Mouse (Mus musculus) midbrain, embryonic 11.5 days (tissue): ENCODE data around the gene Zfp202. TPM values are rescaled to one million over a fixed set of nuclear protein-coding genes. Genes with fewer than 3 reads are reported as not detected.

ENCODE experiments used
- ATAC-seq: fragments of 200-750 bp; cut with Nextera tagmentation; 2 replicates; pipeline ENCODE4 v1.8.0; 2017; ENCODE audit warnings: moderate TSS enrichment, moderate library complexity; ENCODE audit not compliant: low FRiP score
- DNase-seq: peaks from one replicate; pipeline ENCODE4 v3.0.0; 2015; ENCODE audit warnings: low spot score; ENCODE audit errors: missing footprints
- H3K27ac ChIP-seq: fragments of 300-500 bp; sonication (generic); 2 replicates; pipeline ENCODE4 v1.5.1; 2014; ENCODE audit warnings: low read depth, low read length
- H3K27me3 ChIP-seq: fragments of 300-500 bp; sonication (generic); 2 replicates; pipeline ENCODE4 v1.6.1; 2014; ENCODE audit warnings: mild to moderate bottlenecking, low read length, moderate library complexity, mixed read lengths; ENCODE audit not compliant: control insufficient read depth, insufficient read depth
- H3K36me3 ChIP-seq: fragments of 300-500 bp; sonication (generic); 2 replicates; pipeline ENCODE4 v1.6.1; 2014; ENCODE audit warnings: mild to moderate bottlenecking, low read length, moderate library complexity, mixed read lengths; ENCODE audit not compliant: control insufficient read depth, insufficient read depth
- H3K4me1 ChIP-seq: fragments of 300-500 bp; sonication (generic); 2 replicates; pipeline ENCODE4 v1.6.1; 2014; ENCODE audit warnings: low read length; ENCODE audit not compliant: control insufficient read depth, insufficient read depth
- H3K4me2 ChIP-seq: fragments of 300-500 bp; sonication (generic); 2 replicates; pipeline ENCODE4 v1.6.1; 2014; ENCODE audit warnings: mild to moderate bottlenecking, moderate library complexity
- H3K4me3 ChIP-seq: fragments of 300-500 bp; sonication (generic); 2 replicates; pipeline ENCODE4 v1.5.1; 2014; ENCODE audit warnings: low read depth, low read length
- H3K9ac ChIP-seq: fragments of 300-500 bp; sonication (generic); 2 replicates; pipeline ENCODE4 v1.6.1; 2014; ENCODE audit warnings: low read length
- H3K9me3 ChIP-seq: fragments of 300-500 bp; sonication (generic); 2 replicates; pipeline ENCODE4 v1.6.1; 2016; ENCODE audit warnings: low read length; ENCODE audit not compliant: control insufficient read depth
- WGBS: fragments of 180-500 bp; shearing (Covaris S2); extraction: QIAGEN DNeasy Blood & Tissue Kit; methylation state at CpG from one replicate; pipeline ENCODE4 v1.1.7; 2014; 5-methylcytosine and 5-hydroxymethylcytosine counted together
- polyA plus RNA-seq: library from polyadenylated mRNA; unstranded; fragments of >200 nt; fragmentation: Nextera tagmentation; extraction: Ambion mirVana; gene quantifications from 2 replicates; pipeline ENCODE4 v1.2.1, GENCODE M21; 2014

Zfp202 gene
- polyA plus RNA-seq, 1 experiment from 2014 or later: 7.3 TPM

DNA sequence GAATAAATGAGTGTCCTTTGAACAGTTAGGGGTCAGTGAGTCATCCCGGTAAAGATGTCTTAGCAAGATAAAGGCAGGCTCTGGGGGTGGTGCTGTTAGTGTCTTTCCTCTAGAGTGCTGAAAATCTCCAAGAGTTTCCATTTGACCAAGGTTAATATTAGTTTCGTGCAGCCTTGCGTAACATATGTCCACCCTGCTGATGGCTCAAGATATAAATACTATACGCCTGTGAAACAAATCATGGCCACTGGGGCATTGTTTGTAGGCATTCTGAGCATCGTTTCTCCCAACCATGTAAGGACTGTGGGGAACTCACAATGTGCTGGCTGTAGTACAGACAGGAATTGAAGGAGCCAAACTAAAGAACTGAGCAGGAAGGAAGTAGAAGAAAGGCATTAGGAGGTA is 14.4 kb downstream of the Zfp202 start:
- no peak overlapping the region for H3K27ac ChIP-seq
- H3K4me3 ChIP-seq: no peak overlapping the region
- H3K9me3 ChIP-seq: no peaks in the 10 kb centered on the region
- no peak overlapping the region for H3K4me2 ChIP-seq
- peaks cover 17% of the 10 kb centered on the region for H3K36me3 ChIP-seq
- DNase-seq: no peak
- 82% methylated on average over 5 of the region's 5 CpGs for WGBS
- no peak overlapping the region for H3K9ac ChIP-seq
- no peaks in the 10 kb centered on the region for H3K27me3 ChIP-seq
- H3K4me1 ChIP-seq: no peaks in the 10 kb centered on the region
- ATAC-seq: no peak

DNA sequence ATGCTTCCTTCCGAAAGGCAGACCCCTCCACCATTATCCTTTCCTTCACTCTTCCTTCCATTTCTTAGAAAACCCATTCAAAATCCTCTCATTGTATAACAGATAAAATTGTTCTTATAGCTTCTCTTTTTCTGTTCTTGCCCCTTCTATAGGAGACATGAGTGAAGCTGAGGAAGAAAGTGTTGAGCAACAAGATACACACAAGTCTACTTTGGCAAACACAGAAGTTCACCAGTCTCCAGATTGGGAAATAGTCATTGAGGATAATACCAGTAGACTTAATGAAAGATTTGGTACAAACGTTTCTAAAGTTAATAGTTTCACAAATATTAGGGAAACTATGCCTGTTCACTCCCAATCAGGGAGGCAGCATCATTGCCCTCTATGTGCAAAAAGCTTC is 18.6 kb downstream of the Zfp202 start:
- no peak overlapping the region for H3K9ac ChIP-seq
- H3K4me3 ChIP-seq: no peak overlapping the region
- ATAC-seq (no peak), DNase-seq (peak; percentile 31)
- 95% methylated on average over 2 of the region's 2 CpGs for WGBS
- H3K4me2 ChIP-seq: no peak overlapping the region
- peaks cover 21% of the 10 kb centered on the region for H3K36me3 ChIP-seq
- no peaks in the 10 kb centered on the region for H3K4me1 ChIP-seq
- no peaks in the 10 kb centered on the region for H3K27me3 ChIP-seq
- H3K27ac ChIP-seq: no peak overlapping the region
- no peaks in the 10 kb centered on the region for H3K9me3 ChIP-seq

DNA sequence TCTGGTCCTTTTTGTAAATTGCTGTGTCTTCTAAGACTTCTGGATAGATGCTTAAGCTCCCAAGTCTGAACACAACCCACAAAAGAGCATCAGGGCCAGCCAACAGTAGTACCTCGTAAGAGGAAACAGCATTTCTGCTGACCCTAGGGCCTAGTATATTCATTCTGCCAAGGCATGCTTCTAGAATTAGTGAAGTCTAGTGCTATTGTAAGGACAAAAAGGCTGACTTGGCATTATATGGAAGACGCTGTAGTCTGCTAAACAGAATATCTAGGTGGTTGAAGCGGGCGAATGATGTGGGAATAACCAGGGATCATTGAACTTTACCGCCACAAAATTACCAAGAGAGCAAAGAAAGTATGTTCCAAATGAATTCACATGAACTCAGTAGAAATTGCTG is 21.9 kb downstream of the Zfp202 start:
- 97% methylated on average over 5 of the region's 5 CpGs for WGBS
- H3K36me3 ChIP-seq: peaks cover 10% of the 10 kb centered on the region; the same call in 1 of the 2 replicates
- H3K4me2 ChIP-seq: no peak overlapping the region
- H3K9me3 ChIP-seq: no peaks in the 10 kb centered on the region
- no peak overlapping the region for H3K4me3 ChIP-seq
- ATAC-seq: no peak
- DNase-seq: peak; percentile 17
- no peak overlapping the region for H3K9ac ChIP-seq
- H3K27me3 ChIP-seq: no peaks in the 10 kb centered on the region
- H3K4me1 ChIP-seq: no peaks in the 10 kb centered on the region
- H3K27ac ChIP-seq: no peak overlapping the region

DNA sequence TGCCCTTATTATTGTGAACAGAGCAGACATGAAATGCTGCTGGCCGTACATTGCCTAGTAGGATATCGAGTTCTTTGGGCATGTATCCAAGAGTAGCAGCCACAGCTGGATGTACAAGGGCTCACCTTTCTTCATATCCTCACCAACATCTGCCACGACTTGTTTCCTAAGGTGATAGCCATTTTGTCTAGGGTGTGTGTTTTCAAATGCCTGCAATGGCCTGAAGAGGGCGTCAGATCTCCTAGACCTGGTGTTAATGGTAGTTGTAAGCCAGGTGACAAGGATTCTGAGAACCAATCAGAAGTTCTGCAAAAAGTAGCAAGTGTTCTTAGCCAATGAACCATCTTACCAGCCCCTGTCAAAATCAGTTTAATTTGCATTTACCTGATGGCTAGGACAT is 24.5 kb downstream of the Zfp202 start:
- 76% methylated on average over 4 of the region's 4 CpGs for WGBS
- ATAC-seq (no peak), DNase-seq (no peak)
- H3K36me3 ChIP-seq: peaks cover 3% of the 10 kb centered on the region; the same call in 1 of the 2 replicates
- H3K4me2 ChIP-seq: no peak overlapping the region
- H3K4me3 ChIP-seq: no peak overlapping the region
- no peaks in the 10 kb centered on the region for H3K9me3 ChIP-seq
- H3K27ac ChIP-seq: no peak overlapping the region
- H3K9ac ChIP-seq: no peak overlapping the region
- H3K4me1 ChIP-seq: no peaks in the 10 kb centered on the region
- no peaks in the 10 kb centered on the region for H3K27me3 ChIP-seq

DNA sequence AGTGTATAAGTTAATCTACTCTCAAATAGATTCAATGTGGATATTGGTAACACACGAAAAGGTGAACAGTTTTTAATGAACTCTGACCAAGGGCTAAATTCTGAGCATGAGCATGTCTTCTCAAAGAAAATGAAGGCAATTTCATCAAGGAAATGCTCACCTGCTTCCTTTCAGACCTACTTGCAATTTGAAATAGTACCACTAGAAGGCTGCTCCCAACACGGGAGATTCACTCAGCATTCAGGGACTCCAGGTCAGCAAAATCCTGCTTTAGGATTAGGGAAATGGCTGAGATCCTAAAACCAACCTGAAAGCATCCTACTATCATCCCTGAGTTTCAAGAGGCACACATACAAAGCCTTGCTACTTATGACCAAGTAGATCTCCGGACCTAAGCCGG is 32.2 kb downstream of the Zfp202 start:
- Histone ChIP-seq H3K4me1 (no peaks in the 10 kb centered on the region), H3K4me2 (no peak overlapping the region), H3K9ac (no peak overlapping the region), H3K27ac (no peak overlapping the region), H3K36me3 (no peaks in the 10 kb centered on the region), H3K9me3 (no peaks in the 10 kb centered on the region), H3K27me3 (no peaks in the 10 kb centered on the region), H3K4me3 (no peak overlapping the region)
- WGBS: 73% methylated on average over 4 of the region's 4 CpGs
- DNase-seq: no peak
- no peak for ATAC-seq

DNA sequence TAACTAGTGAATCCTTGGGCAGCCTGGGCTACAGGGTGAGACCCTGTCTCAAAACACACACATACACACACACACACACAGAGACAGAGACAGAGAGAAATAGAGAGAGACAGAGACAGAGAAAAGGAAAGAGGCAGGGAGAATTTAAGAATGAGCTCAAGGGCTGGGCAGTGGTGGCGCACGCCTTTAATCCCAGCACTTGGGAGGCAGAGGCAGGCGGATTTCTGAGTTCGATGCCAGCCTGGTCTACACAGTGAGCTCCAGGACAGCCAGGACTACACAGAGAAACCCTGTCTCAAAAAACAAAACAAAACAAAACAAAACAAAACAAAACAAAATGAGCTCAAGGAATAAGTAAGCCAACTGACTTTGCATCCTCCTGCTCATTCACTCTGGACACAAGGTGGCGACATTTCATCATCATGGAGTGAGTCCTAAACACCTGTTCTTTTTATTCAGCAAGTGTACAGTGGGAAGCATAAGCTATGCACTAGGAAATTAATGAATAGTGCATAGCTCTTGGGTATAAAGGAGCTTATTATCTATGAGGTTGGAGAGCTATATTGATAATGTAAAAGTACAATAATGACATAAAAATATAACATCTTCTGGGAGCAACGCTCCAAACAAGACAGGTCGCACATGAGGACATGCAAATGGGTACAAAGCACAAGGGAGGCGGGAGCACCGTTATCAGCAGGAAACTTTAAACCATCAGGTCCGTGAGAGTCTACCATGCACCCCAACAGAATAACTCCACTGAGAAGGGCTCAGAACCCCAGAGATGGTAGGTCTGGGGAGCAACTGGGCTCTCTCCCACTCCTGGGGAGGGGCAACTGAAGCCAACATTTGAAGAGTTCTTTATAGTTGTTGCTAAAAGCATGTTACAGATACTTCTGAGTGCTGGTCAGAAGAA is 36.0 kb downstream of the Zfp202 start:
- Histone ChIP-seq H3K4me2 (no peak overlapping the region), H3K36me3 (no peaks in the 10 kb centered on the region), H3K27ac (no peak overlapping the region), H3K27me3 (no peaks in the 10 kb centered on the region), H3K9me3 (no peaks in the 10 kb centered on the region), H3K4me1 (no peaks in the 10 kb centered on the region), H3K9ac (no peak overlapping the region), H3K4me3 (no peak overlapping the region)
- WGBS: 74% methylated on average over 10 of the region's 10 CpGs
- DNase-seq: peak; percentile 92
- ATAC-seq: peak; percentile 84

DNA sequence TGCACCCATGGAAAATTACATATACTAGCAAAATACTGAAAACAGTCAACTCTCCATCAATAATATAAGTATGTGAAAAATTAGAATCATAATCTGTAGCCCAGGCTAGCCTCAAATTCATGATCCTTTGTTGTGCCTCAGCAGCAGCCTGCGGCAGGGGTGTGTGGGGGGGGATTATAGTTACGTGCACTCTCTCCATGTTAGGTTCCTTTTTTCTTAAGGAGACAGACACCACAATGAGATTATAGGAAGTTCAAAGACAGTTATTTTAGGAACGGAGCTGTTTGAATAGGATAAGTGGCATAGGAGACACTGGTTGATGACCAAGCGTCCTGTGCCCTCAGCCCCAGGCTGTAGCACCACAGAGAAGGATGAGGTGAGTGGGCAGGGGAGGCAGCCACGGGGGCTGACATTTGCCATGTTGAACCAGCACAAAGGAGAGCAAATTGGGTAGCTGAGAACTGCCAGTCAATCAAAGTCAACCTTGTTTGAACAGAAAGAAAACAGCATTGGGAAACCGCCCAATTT is 36.8 kb downstream of the Zfp202 start:
- WGBS: 42% methylated on average over 6 of the region's 6 CpGs
- H3K27ac ChIP-seq: no peak overlapping the region
- no peaks in the 10 kb centered on the region for H3K36me3 ChIP-seq
- no peak overlapping the region for H3K4me3 ChIP-seq
- ATAC-seq: 0 out of 2 replicates have a peak, but pooled peaks have one; percentile 45
- no peaks in the 10 kb centered on the region for H3K27me3 ChIP-seq
- no peaks in the 10 kb centered on the region for H3K4me1 ChIP-seq
- no peak for DNase-seq
- no peaks in the 10 kb centered on the region for H3K9me3 ChIP-seq
- H3K9ac ChIP-seq: no peak overlapping the region
- H3K4me2 ChIP-seq: no peak overlapping the region

DNA sequence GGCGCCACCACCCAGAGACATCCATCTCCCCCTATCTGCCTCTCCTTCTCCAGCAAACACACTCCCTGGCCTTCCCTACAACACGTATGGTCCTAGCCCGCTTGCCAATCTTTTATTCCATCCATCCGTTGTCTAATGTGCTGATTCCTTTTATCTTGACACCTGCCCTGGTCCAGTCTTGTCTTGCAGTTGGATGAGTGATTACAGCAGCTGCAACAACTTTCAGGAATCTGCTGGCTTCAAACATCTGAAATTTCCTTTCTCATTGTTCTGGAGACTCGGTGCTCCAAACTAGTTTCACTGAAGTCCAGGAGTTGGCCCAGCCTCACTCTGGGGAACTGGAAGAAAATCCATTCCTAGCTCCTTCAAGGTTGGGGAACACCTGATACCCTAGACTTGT is 37.4 kb downstream of the Zfp202 start:
- H3K27ac ChIP-seq: no peak overlapping the region
- no peak for DNase-seq
- no peak overlapping the region for H3K9ac ChIP-seq
- H3K27me3 ChIP-seq: no peaks in the 10 kb centered on the region
- H3K4me1 ChIP-seq: no peaks in the 10 kb centered on the region
- H3K36me3 ChIP-seq: no peaks in the 10 kb centered on the region
- H3K4me2 ChIP-seq: no peak overlapping the region
- no peak overlapping the region for H3K4me3 ChIP-seq
- 63% methylated on average over 5 of the region's 5 CpGs for WGBS
- ATAC-seq: no peak
- H3K9me3 ChIP-seq: no peaks in the 10 kb centered on the region

DNA sequence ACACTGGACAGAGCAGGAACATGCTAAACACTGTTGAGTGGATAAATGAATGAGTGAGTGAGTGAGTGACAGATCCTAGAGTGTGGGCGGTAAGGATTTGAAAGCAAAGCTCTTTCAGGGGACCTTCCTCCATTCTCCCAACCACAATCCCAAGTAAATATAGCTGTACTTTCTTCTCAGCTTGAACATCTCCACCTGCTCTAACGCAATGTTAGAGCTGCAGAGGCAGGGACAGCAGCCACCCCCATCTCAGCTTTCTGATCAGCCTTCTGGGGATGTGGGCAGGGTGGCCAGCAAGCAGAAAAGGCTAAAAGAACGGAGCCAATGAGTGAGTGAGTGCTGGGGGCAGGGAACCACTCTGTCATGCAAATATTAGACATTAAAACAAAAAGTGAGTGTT is 38.9 kb downstream of the Zfp202 start:
- no peak overlapping the region for H3K4me2 ChIP-seq
- H3K9ac ChIP-seq: no peak overlapping the region
- WGBS: 82% methylated on average over 3 of the region's 3 CpGs
- no peak overlapping the region for H3K4me3 ChIP-seq
- no peaks in the 10 kb centered on the region for H3K4me1 ChIP-seq
- no peak overlapping the region for H3K27ac ChIP-seq
- H3K36me3 ChIP-seq: no peaks in the 10 kb centered on the region
- no peaks in the 10 kb centered on the region for H3K27me3 ChIP-seq
- no peaks in the 10 kb centered on the region for H3K9me3 ChIP-seq
- ATAC-seq (no peak), DNase-seq (no peak)
